Mouse (Mus musculus) kidney, adult 18-20 months (tissue): ENCODE data around the gene Sae1.

Source experiments
- DNase-seq: peaks from one replicate; pipeline ENCODE4 v3.0.0; 2021

Sae1 gene

DNA sequence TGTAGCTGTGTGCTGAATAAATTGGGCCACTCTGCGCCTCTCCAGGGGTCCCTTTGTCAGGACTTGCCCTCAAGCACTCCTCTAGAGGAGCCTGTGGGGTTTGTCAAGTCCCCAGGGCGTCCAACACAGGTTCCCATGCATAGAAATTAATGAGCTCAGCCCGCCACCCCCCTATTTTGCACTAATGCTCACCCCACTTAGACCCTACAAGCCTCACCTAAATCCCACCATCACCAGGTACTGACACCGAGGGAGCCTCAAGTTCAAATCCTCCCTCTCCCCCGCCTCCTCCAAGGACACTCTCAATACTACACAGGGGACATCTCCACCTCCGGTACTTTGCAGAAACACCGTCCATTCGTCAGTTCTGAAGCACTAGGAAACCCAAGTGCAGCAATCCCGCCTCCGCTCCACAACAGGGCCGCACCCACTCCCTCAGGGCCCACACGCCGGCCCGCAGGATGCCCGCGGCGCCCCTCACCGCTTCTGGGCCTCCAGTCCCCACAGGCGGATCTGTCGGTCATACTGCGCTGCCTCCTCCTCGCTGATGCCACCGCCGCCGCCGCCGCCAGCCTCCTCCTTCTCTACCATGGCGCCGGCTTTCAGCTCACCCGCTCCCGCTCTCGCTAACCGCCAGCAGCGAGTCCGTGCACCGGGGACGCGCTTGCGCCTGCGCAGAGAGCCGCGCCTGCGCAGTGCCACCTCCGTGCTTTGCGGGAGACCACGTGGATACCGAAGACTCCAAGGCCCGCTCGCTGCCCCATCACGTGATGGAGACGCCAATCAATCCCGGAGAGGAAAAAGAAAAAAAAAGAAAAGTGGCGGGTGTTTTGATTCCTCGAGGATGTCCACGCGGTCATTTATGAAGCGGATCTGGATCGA lies at the start of gene Sae1:
Gene Sae1, minus strand, starts transcription at position 647 of the 882 bp plus-strand sequence.
- peak; percentile 93 for DNase-seq

DNA sequence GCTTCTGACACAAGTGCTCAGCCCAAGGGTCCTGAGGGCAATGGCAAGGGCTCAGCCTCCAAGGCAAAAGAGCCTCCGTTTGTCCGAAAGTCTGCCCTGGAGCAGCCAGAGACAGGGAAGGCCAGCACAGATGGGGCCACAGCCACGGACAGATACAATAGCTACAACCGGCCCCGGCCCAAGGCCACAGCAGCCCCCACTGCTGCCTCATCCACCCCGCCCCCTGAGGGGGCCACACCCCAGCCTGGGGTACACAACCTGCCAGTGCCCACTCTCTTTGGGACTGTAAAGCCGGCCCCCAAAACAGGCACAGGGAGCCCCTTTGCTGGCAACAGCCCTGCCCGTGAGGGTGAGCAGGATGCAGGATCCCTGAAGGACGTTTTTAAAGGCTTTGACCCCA lies 47.5 kb upstream of the Sae1 start:
- DNase-seq: no peak

DNA sequence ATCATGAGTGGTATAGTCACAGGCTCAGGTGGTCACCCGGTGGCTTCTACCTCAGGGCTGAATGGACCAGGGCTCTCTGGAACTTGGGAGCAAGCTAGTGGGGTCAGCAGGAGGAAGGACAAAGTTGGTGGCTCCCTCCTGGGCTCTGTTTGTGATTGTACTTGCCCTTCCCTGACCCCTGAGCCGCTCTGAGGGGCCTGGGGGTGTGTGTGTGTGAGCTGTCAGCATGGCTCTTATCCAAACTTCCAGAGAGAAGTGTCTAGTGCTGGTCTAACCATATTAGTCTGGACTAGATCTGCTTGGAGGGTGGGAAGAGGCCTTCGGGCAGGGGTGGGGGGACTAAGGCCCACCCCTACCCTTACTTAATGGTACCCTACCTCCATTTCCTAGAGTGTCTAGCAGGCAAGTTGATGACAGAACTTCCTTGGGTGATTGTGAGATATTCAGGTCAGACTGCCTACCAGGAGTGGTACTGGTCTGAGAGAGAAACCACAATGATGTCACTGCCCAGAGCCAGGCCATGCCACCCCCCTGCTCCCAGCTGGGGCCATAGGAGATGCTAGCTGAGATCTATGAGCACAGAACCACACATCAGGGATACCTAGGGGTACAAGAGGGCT lies 45.9 kb upstream of the Sae1 start:
- no peak for DNase-seq

DNA sequence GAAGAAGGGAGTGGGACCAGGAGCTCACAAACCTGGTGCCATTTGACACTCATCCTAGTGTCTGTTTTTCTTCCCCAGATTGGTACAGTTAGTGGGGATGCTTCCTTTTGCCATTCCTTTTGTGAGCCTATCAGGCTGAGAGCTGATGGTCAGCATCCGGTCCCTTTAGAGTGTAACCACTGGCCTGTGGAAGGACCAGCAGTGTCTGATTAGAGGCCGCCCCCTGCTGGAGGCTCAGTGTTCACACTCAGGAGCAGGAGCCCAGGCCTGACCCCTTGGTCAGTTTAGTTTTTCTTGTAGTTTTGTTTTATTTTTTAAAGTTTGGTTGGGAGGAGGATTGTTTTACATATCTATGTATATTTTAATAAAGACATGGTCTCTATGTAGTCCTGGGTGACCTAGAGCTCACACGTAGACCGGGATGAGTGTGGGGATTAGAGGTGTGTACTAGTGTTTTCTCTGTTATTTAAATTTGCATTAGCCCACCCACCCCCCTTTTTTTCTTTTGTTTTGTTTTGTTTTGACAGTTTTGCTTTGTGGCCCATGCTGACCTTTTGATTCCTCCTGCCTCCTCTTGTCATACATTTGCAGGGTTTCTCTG lies 38.6 kb upstream of the Sae1 start:
- peak; percentile 88 for DNase-seq

DNA sequence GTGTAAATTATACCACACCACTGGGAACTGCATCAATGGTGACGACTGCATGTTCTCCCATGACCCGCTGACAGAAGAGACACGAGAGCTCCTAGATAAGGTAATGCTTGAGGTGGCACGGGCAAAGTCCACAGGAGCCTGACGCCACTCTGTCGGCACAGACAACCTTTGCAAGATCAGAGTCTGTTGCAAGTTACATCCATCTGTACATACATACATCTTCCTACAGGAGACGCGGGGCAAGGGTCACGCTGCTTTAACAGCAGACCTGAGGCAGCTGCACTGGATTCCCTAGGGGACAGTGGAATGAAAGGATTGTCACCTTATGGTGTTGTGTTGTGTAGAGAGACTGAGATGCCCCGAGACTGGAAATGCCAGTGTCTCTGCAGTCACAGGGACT lies 38.1 kb upstream of the Sae1 start:
- DNase-seq: no peak

DNA sequence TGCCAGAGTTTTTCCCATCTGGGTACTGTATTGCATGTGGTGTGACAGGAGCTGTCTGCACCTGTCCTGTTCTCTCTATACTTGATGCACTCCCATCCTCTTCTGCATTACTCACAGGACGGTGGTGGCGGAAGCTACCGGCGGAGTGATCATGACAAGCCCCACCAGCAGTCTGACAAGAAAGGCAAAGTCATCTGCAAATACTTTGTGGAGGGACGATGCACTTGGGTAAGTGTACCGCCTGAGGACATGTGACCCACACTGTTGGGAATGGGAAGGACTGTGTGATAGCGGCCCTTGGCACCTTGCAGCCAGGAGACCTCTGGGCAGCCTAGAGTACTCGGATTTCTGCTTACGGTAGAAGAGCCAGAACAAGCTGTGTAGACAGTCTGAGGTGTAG lies 36.1 kb upstream of the Sae1 start:
- no peak for DNase-seq

DNA sequence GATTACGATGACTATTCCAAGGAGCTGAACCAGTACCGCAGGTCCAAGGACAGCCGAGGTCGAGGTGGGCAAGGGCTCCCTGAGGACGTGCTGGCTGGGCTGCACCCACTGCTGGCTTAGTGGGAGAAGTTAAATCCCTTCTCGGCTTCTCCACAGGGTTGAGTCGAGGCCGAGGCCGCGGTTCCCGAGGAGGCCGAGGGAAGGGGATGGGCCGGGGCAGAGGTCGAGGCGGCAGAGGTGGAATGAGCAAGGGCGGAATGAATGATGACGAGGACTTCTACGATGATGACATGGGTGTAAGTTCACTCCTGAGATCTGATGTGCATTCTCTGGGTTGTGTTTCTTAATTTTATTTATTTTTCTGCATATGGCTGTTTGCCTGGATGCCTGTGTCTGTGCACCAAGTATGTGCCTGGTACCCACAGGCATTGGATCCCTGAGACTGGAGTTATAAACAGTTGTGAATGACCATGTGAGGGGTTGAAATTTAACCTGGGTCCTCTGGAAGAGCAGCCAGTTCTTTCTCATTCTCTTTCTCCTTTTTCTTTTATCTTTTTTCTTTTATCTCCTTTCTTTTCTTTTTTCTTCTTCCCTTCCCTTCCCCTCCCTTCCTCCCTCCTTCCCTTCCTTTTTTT lies 34.7 kb upstream of the Sae1 start:
- peak; percentile 49 for DNase-seq

DNA sequence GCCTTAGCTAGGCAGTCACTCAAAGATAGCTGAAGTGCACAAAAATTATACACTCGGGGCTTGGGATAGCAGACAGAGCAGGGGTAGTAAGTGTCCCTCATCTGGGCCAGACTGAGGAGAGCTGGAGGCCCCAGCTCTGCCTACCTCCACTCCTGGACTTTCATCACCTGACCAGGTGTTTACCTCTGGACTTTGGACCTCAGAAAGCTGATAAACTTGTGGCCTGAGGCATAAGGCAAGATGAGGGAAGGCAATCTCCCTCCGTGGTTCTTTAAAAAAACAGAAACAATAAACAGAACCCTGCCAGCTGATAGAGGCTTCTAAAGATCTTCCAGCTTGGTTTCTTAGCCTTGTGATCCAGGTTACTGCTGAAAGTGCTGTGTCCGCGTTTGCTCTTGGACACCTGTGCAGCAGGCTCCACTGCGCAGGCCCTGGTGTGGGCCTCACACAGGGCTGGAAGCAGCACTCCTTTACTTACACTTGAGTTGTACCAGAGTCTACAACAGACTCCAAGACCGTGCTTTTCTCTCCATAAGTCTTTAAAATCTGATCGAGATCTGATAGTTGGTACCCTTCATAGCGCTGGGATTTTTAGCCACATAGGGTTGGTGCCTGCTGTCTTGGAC lies 33.0 kb upstream of the Sae1 start:
- DNase-seq: no peak

DNA sequence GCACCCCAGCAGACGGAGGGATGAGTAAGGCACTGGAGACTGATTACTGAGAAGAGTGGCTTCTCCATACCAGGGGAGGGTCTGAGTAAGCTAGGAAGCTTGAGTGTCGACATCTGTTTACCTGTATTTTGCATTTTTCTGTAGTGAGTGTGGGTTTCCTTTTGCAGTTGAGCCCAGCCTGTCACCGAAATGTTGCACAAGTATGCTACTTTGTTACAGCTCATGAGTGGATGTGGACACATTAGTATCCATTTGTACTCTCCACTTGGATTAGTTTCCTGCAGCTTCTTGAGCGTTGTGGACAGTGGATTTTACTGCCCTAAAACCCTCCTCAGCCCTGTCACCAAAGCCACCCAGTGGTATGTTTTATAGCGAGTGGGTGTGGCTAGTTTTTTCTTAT lies 31.1 kb upstream of the Sae1 start:
- no peak for DNase-seq

DNA sequence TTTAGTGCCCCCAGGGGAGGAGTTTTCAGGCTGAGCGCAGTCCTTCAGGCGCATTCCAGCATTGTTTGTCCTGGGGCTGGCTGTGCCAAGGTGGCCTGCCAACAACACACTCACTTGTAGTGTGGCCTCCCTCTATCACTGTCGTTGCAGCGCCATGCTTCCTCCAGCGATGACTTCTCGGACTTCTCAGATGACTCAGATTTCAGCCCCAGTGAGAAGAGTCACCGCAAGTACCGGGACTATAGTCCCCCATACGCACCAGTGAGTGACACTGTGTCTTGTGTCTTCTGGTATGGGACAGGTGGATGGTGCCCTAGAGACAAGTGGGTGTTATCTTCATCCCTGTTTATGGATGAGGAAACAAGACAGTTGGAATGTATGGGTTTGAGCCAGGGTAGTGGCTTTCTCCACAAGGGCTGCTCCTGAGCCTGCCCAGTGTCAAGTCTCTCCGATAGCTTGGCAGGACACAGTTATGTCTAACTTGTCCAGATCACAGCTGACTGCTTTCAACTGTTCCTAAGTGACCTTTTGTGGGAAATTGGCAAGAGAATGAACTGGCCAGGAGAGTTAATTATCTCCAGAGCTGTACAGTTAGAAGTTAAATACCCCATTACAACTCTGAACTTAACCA lies 29.6 kb upstream of the Sae1 start:
- DNase-seq: peak; percentile 59

DNA sequence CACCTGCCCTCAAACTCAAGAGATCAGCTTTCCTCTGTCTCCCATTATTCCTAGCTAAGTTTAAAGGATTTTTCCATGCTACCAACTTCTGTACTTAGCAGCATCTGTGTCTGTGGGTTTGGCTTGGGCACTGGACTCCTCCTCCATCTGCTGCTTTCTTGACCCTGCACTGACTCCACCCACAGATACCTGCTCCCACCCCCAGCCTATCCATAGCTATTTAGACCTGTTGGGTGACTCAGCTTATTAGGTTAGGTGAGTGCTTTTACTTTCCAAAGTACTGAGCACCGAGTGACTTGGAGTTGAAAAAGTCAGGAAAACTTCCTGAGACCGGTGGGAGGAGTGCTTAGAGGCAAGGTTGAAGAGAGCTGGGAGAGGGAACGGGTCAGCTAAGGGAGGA lies 27.8 kb upstream of the Sae1 start:
- peak; percentile 35 for DNase-seq

DNA sequence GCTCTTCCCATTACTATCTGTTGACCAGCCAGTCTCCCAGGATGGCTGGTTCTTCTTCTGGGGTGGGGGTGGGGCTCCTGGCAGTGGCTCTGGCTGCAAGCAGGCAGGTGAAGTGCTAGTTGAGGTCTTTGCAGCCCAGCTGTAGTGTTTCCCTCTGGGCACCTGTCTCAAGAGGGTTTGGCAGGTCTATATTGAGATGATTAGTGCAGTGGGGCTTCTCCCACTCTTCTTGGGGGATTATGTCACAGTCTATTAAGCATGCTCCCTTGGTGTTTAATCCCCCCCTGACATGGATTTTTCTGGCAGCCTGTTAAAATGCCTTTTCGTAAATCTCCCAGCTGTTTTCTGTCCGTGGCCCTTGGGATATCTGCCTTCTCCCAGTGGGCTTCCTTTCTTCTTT lies 25.3 kb upstream of the Sae1 start:
- DNase-seq: no peak

DNA sequence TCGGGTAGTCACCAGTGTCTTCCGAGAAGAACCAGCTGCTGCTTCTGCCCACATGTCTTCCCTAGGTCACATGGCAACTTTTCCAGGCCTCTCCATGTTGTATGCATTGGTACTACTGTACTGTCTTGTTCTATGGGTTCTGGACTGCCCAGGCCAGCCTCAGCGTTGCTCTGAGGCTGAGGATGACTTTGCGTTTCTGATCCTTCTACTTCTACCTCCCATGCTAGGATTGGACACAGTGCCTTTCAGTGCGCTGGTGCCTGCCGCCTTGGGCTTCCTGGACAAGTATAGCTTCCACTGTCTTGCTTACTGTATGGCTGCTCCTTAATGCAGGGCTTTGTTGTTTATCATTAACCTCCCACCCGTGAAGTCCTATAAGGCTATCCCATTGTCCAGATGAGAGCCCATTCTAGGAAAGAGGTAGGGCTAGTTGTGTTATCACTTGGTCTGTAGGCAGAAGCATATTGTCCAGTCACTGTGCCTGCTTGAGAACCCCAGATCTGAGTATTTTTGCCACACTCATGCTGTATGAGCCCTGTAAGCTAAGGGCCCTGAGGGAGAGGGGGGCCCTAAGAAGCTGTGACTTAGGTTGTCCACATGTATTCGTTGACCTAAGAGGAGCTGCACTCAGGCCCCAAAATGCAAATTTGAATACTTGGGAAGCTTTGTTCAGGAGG lies 24.8 kb upstream of the Sae1 start:
- no peak for DNase-seq

DNA sequence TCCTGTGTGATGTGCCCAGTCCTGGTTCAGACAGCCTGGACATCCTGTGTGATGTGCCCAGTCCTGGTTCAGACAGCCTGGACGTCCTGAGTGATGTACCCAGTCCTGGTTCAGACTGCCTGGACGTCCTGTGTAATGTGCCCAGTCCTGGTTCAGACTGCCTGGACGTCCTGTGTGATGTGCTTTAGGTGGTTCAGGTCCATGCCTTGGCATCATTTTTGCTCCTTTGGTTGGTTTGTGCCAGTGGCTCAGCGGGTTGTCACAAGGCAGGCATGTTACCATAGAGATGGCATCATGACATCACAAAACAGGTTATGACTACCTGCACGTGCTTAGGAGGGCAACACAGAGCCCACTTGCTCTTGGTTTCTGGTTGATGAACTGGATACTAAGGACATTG lies 23.5 kb upstream of the Sae1 start:
- DNase-seq: no peak

DNA sequence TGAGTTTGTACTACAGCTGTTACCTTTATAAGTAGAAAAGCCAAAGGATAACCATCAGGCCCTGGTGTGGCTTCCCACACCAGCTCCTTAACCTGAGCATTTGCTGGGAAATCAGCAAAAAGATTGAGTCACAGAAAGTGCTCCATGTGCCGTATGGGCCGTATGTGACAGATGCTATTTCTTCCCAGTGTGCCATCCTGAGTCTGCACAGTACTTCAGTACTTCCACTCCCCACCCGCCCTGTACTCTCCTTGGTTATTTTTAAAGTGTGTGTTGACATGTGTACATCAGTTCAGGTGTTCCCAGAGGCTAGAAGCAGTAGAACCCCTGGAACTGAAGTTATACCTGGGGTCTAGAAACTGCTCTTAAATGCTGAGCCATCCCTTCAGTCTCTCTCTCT lies 19.4 kb upstream of the Sae1 start:
- DNase-seq: no peak

DNA sequence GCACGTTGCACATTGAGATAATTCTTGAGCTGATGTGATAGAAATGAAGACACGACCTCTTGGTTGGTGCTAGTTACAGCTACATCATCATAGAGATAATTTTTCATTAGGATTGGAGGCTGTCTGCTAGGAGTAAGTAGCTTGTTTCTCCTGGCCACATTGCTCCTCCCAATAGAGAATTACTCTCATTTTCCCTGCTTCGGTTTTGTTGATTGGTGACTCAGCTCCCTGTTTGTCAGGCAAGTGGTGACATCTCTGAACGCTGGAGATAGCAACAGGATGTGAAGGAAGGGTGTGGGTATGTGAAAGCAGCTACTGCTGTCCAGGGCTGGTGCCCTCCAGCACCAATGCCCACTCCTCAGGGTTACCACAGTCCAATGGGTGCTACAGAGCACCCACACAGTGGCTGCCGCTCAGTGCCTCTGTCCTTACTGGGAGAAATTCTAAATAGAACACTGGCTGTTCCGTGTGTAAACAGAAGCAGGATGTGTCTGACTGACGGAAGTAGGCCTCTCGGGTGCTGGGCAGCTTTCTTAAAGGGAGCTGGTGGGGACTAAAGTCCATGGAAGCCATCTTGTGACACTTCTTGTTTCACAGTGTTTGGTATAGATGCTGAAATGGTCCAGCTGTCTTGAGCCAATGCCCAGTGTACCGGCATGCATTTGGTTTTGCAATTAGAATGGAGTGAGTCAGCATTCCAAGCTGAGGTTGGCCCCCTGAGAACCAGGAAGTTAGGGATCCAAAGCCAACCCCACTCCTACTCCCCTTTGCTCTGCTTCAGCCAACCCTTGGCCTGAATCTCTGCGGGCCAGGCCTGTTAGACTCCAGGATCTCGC lies 18.1 kb upstream of the Sae1 start:
- peak; percentile 61 for DNase-seq

DNA sequence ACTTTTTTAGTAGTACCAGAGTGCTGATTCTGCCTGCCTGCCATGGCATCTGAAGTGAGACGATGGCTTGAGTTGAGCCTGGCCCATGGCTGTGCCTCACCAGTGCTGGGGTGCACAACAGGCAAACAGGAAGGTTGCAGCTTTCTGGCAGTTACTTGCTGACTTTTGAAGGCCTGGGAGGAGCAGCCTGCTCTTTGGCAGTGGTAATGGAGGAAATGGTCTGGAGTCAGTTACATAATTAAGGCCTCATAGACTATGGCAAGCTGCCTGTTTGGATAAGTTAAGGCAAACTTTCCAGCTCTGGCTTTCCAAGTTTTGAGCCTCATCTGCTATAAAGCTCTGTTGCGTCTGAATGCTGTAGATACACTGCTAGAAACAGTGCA lies 17.5 kb upstream of the Sae1 start:
- DNase-seq: peak; percentile 44

DNA sequence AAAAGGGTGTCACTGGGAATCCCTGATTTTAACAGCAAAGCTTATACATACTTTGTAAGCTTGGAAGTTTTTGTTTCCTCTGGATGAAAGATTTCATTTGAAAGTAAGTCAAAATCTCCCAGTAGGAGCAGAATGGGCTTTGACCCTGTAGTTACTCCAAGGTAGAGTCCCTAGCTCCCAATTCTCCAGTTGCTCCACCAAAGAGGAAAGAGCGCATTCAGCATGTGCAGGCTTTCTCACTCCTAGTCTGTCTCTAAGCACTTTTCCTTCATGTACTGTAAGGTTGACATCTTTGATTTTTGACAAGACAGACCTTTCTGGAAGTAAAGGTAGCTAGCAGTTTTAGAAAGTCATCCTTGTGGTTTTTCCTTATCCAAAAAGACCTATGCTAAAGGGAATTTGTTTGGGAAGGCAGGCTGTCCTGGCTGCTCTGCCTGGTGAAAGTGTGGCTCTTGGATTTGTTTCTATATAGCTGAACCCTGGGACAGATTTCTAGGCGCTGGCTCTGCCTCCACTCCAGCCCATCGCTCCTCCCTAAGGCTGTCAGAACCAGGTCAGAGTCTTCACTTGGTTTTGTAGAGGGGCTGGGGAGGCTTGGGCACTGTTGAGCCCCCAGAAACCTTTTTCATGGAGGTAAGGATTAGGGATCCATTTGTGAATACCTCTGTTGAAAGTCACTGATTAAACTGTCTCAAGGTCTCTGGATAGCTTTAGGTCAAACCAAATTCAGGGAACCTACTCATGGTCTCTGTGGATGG lies 16.9 kb upstream of the Sae1 start:
- DNase-seq: no peak

DNA sequence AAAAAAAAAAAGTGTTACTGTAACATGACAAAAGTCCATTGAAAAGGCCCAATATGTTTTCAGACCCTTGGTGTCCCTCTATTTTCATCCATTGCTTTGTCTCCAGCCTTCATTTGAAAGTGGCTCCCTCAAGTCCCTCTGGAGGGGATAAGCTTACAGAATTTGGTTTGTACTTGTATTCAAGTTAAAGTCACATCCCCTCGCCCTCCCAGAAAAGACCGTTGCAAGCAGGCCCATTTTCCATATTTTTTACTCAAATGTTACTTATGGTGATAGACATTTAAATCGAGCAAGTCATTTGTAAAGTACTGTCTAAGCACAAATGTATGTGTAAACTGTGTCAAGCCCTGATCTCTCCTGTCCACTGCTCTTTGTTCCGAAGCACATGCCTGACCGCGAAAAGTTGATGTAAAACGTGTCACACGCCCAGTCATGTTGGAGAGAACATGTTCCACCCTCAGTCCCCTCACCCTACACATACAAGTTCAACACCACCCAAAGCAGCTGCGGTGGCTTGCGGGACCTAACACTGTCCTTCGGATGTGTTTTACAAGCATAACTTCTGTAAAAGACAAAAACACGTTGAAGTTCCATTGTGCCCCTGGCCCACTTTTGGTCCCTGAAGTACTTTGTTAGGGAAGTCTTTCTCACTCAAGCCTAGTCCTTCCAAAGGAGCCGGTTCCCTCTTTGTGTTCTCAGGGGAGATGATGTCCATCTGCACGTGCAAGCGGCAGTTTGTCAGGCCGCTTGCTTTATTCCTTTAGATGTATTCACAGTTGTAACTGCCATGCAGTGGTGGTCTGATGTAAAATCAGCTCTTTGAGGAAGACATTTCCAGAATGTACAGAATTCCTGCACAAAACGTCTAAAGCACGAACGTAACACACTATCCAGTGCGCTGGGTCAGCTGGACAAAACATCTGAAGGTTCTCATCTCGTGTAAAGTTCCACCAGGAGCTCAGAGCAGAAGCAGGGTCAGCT lies 15.7 kb upstream of the Sae1 start:
- DNase-seq: no peak
